Mouse (Mus musculus): ENCODE measurements around the gene Pkig. TPM values are rescaled to one million over a fixed set of nuclear protein-coding genes. Genes with fewer than 3 reads are reported as not detected.

The Pkig gene
- polyA plus RNA-seq, 1 experiment from 2014 or later: 105 TPM

DNA sequence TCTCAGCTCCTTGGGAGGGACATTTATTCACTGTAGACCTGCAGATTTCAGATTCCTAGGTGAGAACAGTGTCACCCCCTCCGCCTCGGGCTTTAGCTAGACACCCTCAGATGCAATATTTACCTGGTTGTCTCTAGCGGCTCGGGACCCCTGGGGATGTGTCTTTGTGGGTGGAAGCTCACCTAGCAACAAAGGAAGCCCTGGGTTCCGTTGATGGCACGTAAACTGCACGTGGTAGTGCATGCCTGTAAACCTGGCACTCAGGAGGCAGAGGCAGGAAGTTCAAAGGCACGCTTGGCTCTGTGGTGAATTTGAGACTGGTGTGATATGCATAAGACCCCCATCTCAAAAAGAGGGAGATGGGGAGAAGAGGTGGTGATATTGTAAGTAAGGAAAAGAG, 112.5 kb downstream of the Pkig start:
- H3K4me1 ChIP-seq: no peaks in the 10 kb centered on the region
- H3K27me3 ChIP-seq: peaks cover 11% of the 10 kb centered on the region; the same call in 1 of the 2 replicates
- H3K4me2 ChIP-seq: no peak overlapping the region
- WGBS: 86% methylated on average over 8 of the region's 8 CpGs
- no peaks in the 10 kb centered on the region for H3K36me3 ChIP-seq
- no peak overlapping the region for H3K4me3 ChIP-seq
- no peaks in the 10 kb centered on the region for H3K9me3 ChIP-seq
- H3K27ac ChIP-seq: no peak overlapping the region
- no peak for ATAC-seq (ENCODE audit: insufficient number of reproducible peaks, insufficient read depth, low FRiP score, low TSS enrichment, low read depth)
- H3K9ac ChIP-seq: no peak overlapping the region

Other genes starting within 250 kb of the Pkig start
- gene Oser1, start 233.7 kb upstream of the Pkig start, polyA plus RNA-seq (2015; fragmentation: Nextera tagmentation; extraction: Ambion mirVana): 92.1 and 99.5 TPM in 2 replicates
- 1.9 and 2.8 TPM in 2 replicates for gene Gdap1l1, start 219.9 kb upstream of the Pkig start, polyA plus RNA-seq (2015; fragmentation: Nextera tagmentation; extraction: Ambion mirVana)
- 9.7 and 10.0 TPM in 2 replicates for gene Fitm2, start 185.8 kb upstream of the Pkig start, polyA plus RNA-seq (2015; fragmentation: Nextera tagmentation; extraction: Ambion mirVana)
- gene R3hdml, start 166.1 kb upstream of the Pkig start, polyA plus RNA-seq (2015; fragmentation: Nextera tagmentation; extraction: Ambion mirVana): not detected in 2 replicates
- 0.62 TPM in 1 of 2 replicates, not detected in the other for gene Hnf4a, start 151.6 kb upstream of the Pkig start, polyA plus RNA-seq (2015; fragmentation: Nextera tagmentation; extraction: Ambion mirVana)
- gene Ttpal, start 56.1 kb upstream of the Pkig start, polyA plus RNA-seq (2015; fragmentation: Nextera tagmentation; extraction: Ambion mirVana): 41.4 and 42.3 TPM in 2 replicates
- gene Serinc3, start 13.3 kb upstream of the Pkig start, polyA plus RNA-seq (2015; fragmentation: Nextera tagmentation; extraction: Ambion mirVana): 26.4 and 35.6 TPM in 2 replicates
- 8.5 and 11.1 TPM in 2 replicates for gene Ada, start 91.9 kb downstream of the Pkig start, polyA plus RNA-seq (2015; fragmentation: Nextera tagmentation; extraction: Ambion mirVana)
- 0.24 and 0.34 TPM in 2 replicates for gene Ccn5, start 162.5 kb downstream of the Pkig start, polyA plus RNA-seq (2015; fragmentation: Nextera tagmentation; extraction: Ambion mirVana)
- gene Kcnk15, start 195.3 kb downstream of the Pkig start, polyA plus RNA-seq (2015; fragmentation: Nextera tagmentation; extraction: Ambion mirVana): not detected in 2 replicates

Data from embryonic facial prominence, embryonic 13.5 days (tissue).